Mouse (Mus musculus): ENCODE results near the gene Snd1. TPM values are rescaled to one million over a fixed set of nuclear protein-coding genes. Genes with fewer than 3 reads are reported as not detected.
"Not testable (repeated sequence)": the region's sequence is repeated elsewhere in the genome, so short reads cannot be mapped to it uniquely, and the experiment has no call there.

Snd1 gene
- polyA plus RNA-seq, 1 experiment: 35.6 TPM

GRCm38 (mm10) chr6:28514830-28515350, 40.0 kb downstream of the Snd1 start:
- no peak overlapping the region for H3K27ac ChIP-seq (ENCODE audit: control insufficient read depth, insufficient read depth, low read depth, low read length, poor library complexity)
- no peak overlapping the region for H3K4me3 ChIP-seq (replicated peaks; ENCODE audit: control insufficient read depth, low read depth, low read length)
- TF ChIP-seq CTCF (IDR thresholded peaks at IDR 0.05; ENCODE audit: control insufficient read depth, insufficient read depth, low read length): no peak
- WGBS: 92% methylated on average over 4 of the region's 4 CpGs
- H3K4me1 ChIP-seq (ENCODE audit: control insufficient read depth, insufficient read depth, low read length): no peaks in the 10 kb centered on the region

- Histone ChIP-seq H3K4me1 (ENCODE audit: control insufficient read depth, insufficient read depth, low read length) (no peaks in the 10 kb centered on the region; the same call in 1 of the 2 replicates), H3K4me3 (replicated peaks; ENCODE audit: control insufficient read depth, low read depth, low read length) (no peak overlapping the region), H3K27ac (ENCODE audit: control insufficient read depth, insufficient read depth, low read depth, low read length, poor library complexity) (no peak overlapping the region)
- TF ChIP-seq POLR2A (IDR thresholded peaks at IDR 0.05; ENCODE audit: borderline replicate concordance, control insufficient read depth, low read depth, low read length): no peak
- no peak for TF ChIP-seq CTCF (IDR thresholded peaks at IDR 0.05; ENCODE audit: control insufficient read depth, insufficient read depth, low read length)
- WGBS: 78% methylated on average over 2 of the region's 2 CpGs
These were observed 41.7 kb downstream of the Snd1 start for GRCm38 (mm10) chr6:28516618-28517017.

GRCm38 (mm10) chr6:28517050-28517449, 42.1 kb downstream of the Snd1 start:
- Histone ChIP-seq H3K4me3 (replicated peaks; ENCODE audit: control insufficient read depth, low read depth, low read length) (no peak overlapping the region), H3K27ac (ENCODE audit: control insufficient read depth, insufficient read depth, low read depth, low read length, poor library complexity) (no peak overlapping the region), H3K4me1 (ENCODE audit: control insufficient read depth, insufficient read depth, low read length) (no peaks in the 10 kb centered on the region; the same call in 1 of the 2 replicates)
- 74% methylated on average over 1 of the region's 1 CpGs for WGBS
- TF ChIP-seq CTCF (IDR thresholded peaks at IDR 0.05; ENCODE audit: control insufficient read depth, insufficient read depth, low read length) (no peak), POLR2A (IDR thresholded peaks at IDR 0.05; ENCODE audit: borderline replicate concordance, control insufficient read depth, low read depth, low read length) (no peak)

- TF ChIP-seq CTCF (IDR thresholded peaks at IDR 0.05; ENCODE audit: control insufficient read depth, insufficient read depth, low read length): no peak
- TF ChIP-seq POLR2A (IDR thresholded peaks at IDR 0.05; ENCODE audit: borderline replicate concordance, control insufficient read depth, low read depth, low read length): no peak
- 86% methylated on average over 8 of the region's 8 CpGs for WGBS
- H3K4me1 ChIP-seq (ENCODE audit: control insufficient read depth, insufficient read depth, low read length): no peaks in the 10 kb centered on the region; the same call in 1 of the 2 replicates
These were observed 44.5 kb downstream of the Snd1 start for GRCm38 (mm10) chr6:28519426-28519825.

GRCm38 (mm10) chr6:28520787-28521186, 45.8 kb downstream of the Snd1 start:
- H3K4me1 ChIP-seq (ENCODE audit: control insufficient read depth, insufficient read depth, low read length); H3K27ac ChIP-seq (ENCODE audit: control insufficient read depth, insufficient read depth, low read depth, low read length, poor library complexity): not testable (repeated sequence)
- WGBS: 47% methylated on average over 5 of the region's 5 CpGs

More at GRCm38 (mm10) chr6:28519426-28519825, 44.5 kb downstream of the Snd1 start:
- Histone ChIP-seq H3K4me3 (replicated peaks; ENCODE audit: control insufficient read depth, low read depth, low read length) (no peak overlapping the region), H3K27ac (ENCODE audit: control insufficient read depth, insufficient read depth, low read depth, low read length, poor library complexity) (no peak overlapping the region)

GRCm38 (mm10) chr6:28521416-28521815, 46.5 kb downstream of the Snd1 start:
- Histone ChIP-seq H3K4me1 (ENCODE audit: control insufficient read depth, insufficient read depth, low read length) (no peaks in the 10 kb centered on the region; the same call in 1 of the 2 replicates), H3K27ac (ENCODE audit: control insufficient read depth, insufficient read depth, low read depth, low read length, poor library complexity) (no peak overlapping the region), H3K4me3 (replicated peaks; ENCODE audit: control insufficient read depth, low read depth, low read length) (no peak overlapping the region)
- TF ChIP-seq POLR2A (IDR thresholded peaks at IDR 0.05; ENCODE audit: borderline replicate concordance, control insufficient read depth, low read depth, low read length) (no peak), CTCF (IDR thresholded peaks at IDR 0.05; ENCODE audit: control insufficient read depth, insufficient read depth, low read length) (no peak)
- WGBS: 76% methylated on average over 1 of the region's 1 CpGs

More at GRCm38 (mm10) chr6:28520787-28521186, 45.8 kb downstream of the Snd1 start:
- not testable (repeated sequence) for H3K4me3 ChIP-seq (replicated peaks; ENCODE audit: control insufficient read depth, low read depth, low read length)

- Histone ChIP-seq H3K4me3 (replicated peaks; ENCODE audit: control insufficient read depth, low read depth, low read length) (no peak overlapping the region), H3K4me1 (ENCODE audit: control insufficient read depth, insufficient read depth, low read length) (no peaks in the 10 kb centered on the region), H3K27ac (ENCODE audit: control insufficient read depth, insufficient read depth, low read depth, low read length, poor library complexity) (no peak overlapping the region)
- 79% methylated on average over 2 of the region's 2 CpGs for WGBS
- TF ChIP-seq POLR2A (IDR thresholded peaks at IDR 0.05; ENCODE audit: borderline replicate concordance, control insufficient read depth, low read depth, low read length): no peak
- no peak for TF ChIP-seq CTCF (IDR thresholded peaks at IDR 0.05; ENCODE audit: control insufficient read depth, insufficient read depth, low read length)
These were observed 50.6 kb downstream of the Snd1 start for GRCm38 (mm10) chr6:28525589-28525988.

- H3K4me1 ChIP-seq (ENCODE audit: control insufficient read depth, insufficient read depth, low read length): no peaks in the 10 kb centered on the region
- 92% methylated on average over 10 of the region's 10 CpGs for WGBS
- H3K27ac ChIP-seq (ENCODE audit: control insufficient read depth, insufficient read depth, low read depth, low read length, poor library complexity): no peak overlapping the region
- no peak for TF ChIP-seq POLR2A (IDR thresholded peaks at IDR 0.05; ENCODE audit: borderline replicate concordance, control insufficient read depth, low read depth, low read length)
- TF ChIP-seq CTCF (IDR thresholded peaks at IDR 0.05; ENCODE audit: control insufficient read depth, insufficient read depth, low read length): no peak
- H3K4me3 ChIP-seq (replicated peaks; ENCODE audit: control insufficient read depth, low read depth, low read length): no peak overlapping the region
These were observed 52.5 kb downstream of the Snd1 start for GRCm38 (mm10) chr6:28527459-28527858.

GRCm38 (mm10) chr6:28528208-28528607, 53.3 kb downstream of the Snd1 start:
- Histone ChIP-seq H3K27ac (ENCODE audit: control insufficient read depth, insufficient read depth, low read depth, low read length, poor library complexity) (no peak overlapping the region), H3K4me3 (replicated peaks; ENCODE audit: control insufficient read depth, low read depth, low read length) (no peak overlapping the region), H3K4me1 (ENCODE audit: control insufficient read depth, insufficient read depth, low read length) (no peaks in the 10 kb centered on the region)
- WGBS: 86% methylated on average over 6 of the region's 6 CpGs
- TF ChIP-seq POLR2A (IDR thresholded peaks at IDR 0.05; ENCODE audit: borderline replicate concordance, control insufficient read depth, low read depth, low read length): no peak
- TF ChIP-seq CTCF (IDR thresholded peaks at IDR 0.05; ENCODE audit: control insufficient read depth, insufficient read depth, low read length): no peak
